Mouse (Mus musculus): ENCODE measurements at regions not wholly inside any gene's neighbourhood (a gene's known extent, or its start where the extent isn't known, plus 50 kb on each side); places are given as distances from the start of the nearest gene placed in this dataset.

GRCm38 (mm10) chr14:99366281-99366987 lies 67.9 kb downstream of the Klf5 start:
- no peak for ATAC-seq (ENCODE audit: poor library complexity, severe bottlenecking)

DNA sequence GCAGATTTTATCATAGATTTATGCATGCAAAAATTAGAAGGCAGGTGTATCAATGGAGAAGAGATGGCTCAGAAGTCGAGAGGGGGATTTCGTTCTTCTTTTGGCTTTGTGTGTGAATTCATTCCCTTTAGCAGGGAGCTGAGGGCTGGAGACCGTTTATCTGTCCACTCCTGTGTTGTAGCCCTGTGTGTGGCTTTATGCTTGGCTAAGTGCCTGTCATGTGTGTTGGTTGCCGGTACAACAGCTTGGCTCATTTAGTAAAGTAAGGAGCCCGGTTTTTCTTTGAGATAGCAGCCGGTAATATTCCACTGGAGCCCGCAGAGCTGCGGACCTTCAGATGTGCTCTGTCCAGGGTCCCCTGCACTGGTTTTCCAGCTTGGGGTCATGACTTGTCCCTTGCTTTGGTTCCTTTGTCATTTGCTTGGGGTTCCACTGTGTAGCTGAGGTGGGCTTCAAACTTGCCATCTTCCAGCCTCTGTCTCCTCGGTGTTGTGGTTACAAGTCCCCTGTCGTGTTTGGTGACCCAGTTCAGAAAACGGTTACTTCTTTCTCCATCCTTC lies 68.6 kb downstream of the Klf5 start:
- ATAC-seq (ENCODE audit: poor library complexity, severe bottlenecking), result no peak

- no peak for ATAC-seq (ENCODE audit: poor library complexity, severe bottlenecking)
Observed at GRCm38 (mm10) chr14:99369366-99369765, 70.9 kb downstream of the Klf5 start.

DNA sequence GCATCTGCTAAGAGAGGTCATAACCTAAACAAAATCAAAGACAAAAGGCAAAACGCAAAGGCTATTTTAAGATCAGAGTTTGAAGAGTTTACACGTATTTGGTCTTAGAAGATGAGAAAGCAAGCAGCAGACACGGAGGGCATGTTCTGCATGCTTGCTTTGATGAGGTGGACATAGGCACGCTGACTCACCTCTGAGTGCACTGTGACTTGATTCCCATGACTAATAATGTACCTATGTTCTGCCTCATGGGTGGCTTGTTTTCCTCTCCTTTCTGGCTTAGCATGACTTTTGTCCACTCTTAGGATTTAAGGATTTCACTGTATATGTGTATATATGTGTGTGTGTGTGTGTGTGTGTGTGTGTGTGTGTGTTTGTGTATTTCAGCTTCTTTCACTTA lies 75.2 kb downstream of the Klf5 start:
- no peak for ATAC-seq (ENCODE audit: poor library complexity, severe bottlenecking)

DNA sequence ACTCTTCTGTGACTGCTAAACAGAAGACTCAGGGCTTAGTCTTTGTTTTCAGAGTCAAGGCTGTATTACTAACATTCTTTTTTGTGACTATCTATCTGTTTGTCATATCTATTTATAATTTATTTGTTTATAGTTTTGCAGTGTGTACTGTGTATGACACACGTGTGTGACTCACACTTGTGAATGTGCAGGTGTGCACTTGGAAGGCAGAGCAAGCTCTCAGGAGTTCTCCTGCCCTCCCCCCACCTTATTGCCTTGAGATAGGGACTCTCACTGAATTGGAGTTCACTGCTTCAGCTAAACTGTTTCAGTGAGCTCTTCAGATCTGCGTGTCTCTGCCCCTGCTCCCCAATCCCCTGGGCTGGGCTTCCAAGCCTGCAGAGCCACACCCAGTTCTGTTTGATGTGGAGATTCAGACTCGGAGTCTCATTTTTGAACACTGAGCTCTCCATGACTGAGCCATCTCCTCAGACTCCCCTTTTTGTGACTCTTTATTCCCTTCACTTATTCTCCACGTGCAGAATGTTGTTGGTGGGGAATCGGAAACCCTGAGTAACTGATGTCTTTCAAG lies 76.6 kb downstream of the Klf5 start:
- no peak for ATAC-seq (ENCODE audit: poor library complexity, severe bottlenecking)

DNA sequence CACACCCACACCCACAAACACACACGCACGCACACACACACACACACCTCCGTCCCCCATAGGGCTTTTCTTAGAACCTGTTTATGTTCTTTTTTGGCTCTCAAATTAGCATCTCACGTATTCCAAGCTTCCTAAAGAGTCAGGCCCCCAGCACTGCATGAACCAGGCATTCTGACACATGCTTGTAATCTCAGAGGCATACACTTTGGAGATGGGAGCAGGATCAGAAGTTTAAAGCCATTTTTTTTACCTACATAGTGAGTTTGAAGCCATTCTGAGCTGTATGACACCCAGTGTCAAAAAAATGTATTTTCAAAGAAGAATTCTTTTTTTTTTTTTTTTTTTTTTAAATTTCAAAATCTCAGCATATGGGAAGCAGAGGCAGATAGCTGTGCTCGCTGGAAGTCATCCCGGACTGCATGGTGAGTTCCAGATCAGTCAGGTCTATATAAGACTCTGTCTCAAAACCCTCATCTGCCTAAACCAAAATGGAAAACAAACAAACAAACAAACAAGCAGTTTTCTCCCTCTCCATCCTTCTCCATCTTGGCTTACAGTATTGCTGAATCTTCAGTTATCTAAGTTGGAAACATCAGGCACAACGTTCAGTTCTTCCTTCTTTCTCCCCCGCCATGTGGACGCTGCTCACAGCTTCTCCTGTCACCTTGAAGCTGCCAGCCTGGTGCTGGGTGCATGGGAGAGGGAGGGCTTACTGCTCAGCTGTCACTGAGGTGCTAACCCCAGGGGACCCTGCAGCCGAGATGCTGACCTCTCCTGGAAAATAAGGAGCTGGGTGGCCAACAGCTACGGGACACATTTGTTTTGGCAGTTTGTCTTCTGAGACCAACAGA lies 78.4 kb downstream of the Klf5 start:
- no peak for ATAC-seq (ENCODE audit: poor library complexity, severe bottlenecking)

- ATAC-seq (ENCODE audit: poor library complexity, severe bottlenecking), result no peak
Observed at GRCm38 (mm10) chr14:99381262-99382017, 82.9 kb downstream of the Klf5 start.

DNA sequence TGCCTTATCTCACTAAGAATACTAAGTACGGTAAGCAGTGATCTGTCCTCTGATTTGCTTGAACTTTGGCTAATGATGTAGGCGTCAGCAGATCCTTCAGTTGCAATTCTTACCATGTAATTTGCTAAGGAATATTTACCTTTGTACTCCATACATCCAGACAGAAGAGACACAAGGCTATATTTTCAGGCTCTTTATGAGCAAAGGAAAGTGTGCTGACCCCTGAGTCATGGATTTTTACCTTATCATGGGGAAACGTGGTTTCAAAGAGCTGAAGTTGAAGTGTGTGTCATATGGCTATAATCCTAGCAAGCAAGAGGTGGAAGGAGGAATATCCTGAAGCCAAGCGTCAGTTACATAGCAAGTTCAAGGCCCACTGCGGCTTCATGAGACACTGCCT lies 83.6 kb downstream of the Klf5 start:
- no peak for ATAC-seq (ENCODE audit: poor library complexity, severe bottlenecking)

DNA sequence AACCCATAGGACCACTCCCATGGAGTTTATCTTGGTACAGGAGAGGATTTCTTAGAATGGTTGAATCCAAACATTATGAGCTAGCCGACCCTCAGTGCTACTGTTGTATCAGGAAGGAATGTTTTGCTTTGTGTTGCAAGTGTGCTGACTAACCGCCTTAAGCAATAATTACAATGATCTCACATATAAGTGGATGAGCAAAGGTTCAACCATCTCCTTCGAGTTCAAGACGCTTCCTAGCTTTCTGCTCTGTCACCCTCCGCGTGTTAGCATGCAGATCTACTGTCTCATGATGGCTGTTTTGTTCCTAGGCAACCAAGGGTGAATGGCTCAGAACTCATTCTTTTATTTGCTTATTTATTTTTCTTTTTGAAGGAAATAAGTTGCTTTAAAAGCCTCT lies 84.7 kb downstream of the Klf5 start:
- no peak for ATAC-seq (ENCODE audit: poor library complexity, severe bottlenecking)

DNA sequence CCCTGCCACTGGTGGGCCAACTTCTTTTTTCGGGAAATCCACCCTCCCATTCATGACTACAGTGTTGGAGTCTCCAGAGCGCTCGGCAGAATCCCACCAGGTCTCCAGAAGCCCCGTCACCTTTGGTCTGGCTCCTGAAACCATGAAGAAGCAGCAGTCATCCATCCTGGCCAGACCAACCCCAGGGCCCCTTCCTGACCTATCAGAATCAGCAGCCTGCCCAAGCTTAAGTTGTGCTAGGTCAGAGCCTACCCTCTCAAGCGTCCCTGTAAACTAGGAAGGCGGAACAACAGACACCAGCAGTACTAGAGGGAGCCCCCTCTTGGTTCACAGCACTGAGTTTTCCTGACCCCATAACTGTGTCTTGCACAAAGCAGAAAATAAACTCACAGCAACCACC lies 89.1 kb downstream of the Klf5 start:
- ATAC-seq (ENCODE audit: poor library complexity, severe bottlenecking), result no peak

DNA sequence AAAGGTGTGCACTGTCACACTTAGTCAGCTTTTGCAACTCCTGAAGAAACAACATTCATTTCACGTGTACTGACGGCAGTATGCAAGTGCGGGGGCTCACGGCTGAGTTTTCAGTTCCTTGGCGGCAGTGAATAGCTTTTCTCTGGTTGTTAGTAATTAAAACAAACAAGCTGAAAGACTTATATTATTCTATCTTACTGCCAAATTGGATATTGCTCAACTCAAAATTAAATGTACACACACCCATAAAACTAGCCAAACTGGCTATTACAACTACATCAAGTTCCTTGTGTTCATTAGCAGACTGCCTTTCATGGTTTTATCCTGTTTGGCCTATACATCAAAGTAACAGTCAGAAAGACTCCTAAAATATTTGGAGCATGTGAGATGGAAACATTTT lies 90.8 kb downstream of the Klf5 start:
- no peak for ATAC-seq (ENCODE audit: poor library complexity, severe bottlenecking)

DNA sequence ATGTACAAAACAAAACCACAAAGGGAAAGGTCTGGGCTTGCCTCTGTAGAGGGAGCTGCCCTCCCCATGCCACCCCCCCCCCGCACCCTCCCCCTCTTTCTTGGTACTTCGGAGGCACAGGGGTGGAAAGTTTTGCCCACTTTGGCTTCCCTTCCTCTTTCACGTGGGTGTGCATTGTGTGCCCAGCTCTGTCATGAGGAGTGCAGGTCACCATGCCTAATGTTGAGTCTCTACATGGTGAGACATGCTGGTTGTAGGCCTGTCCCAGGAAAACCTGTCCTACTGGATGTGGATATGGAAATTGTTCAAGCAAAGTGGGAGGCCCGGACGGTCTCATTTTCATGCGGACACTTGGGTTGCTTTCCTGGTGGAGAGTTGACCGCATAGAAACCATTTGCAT lies 93.2 kb downstream of the Klf5 start:
- no peak for ATAC-seq (ENCODE audit: poor library complexity, severe bottlenecking)

DNA sequence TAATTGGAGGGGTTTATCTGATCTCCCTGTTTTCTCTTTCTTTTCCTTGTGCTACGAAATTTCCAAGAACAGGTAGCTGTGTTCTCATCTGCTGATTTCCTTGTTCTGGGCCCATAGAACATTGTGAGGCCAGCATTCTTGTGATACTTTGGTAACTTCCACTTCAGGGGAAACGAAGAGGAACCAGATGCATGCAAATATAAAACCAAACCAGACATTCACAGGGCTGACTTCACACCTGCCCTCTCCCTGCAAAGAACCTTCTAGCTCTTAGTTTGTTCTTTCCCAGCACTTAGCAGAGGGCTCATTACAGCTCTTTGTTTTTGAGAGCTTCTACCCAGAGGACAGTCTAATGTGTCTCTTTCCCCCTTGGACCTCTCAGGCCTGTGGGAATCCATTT lies 94.3 kb downstream of the Klf5 start:
- ATAC-seq (ENCODE audit: poor library complexity, severe bottlenecking), result no peak

DNA sequence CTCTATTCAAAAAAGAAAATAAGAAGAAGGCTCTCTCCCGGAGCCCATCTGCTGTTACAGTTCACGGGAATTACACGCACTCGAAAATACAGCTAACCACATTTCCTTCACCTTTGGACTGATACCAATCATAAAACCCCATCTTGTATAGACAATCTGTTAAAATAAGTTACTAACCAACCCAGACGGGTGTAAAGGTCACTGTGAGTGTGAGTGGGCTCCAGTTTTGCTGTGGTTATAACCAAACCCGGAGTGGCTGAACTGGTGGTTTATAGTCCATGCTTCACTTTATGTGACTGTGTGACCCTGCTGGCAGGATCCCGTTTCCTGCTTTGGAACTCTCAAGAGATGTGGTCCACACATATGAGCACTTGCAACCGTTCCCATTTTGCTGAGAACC lies 95.1 kb downstream of the Klf5 start:
- ATAC-seq (ENCODE audit: poor library complexity, severe bottlenecking), result no peak

DNA sequence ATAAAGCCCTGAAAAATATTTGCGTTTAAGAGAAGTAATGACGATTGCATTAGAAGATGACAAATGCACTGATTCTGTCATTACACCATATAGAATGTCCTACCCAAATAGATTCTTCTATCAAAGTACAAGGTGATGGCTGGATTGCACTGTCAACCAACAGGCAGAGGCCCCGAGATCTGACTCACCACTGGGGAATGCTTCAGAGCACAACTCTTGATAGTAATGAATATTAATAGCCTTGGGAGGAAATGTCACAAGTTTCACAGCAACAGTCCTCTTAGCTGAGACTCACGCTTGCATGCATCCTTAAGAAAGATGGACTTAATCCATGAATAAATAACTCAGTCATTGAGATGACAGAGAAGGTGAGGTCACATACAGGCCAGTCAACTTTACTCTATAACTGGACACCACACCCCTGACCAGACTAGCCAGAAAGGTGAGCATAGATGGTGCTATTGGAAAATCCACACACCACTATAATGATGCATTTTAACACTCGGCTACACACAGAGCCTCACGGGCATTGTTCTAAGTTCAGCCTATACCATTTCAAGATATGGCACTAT lies 104.8 kb downstream of the Klf5 start:
- no peak for ATAC-seq (ENCODE audit: poor library complexity, severe bottlenecking)

- ATAC-seq (ENCODE audit: poor library complexity, severe bottlenecking), result no peak
Observed at GRCm38 (mm10) chr14:99405228-99405627, 106.7 kb downstream of the Klf5 start.

GRCm38 (mm10) chr14:99411835-99412234 lies 113.3 kb downstream of the Klf5 start:
- no peak for ATAC-seq (ENCODE audit: poor library complexity, severe bottlenecking)

DNA sequence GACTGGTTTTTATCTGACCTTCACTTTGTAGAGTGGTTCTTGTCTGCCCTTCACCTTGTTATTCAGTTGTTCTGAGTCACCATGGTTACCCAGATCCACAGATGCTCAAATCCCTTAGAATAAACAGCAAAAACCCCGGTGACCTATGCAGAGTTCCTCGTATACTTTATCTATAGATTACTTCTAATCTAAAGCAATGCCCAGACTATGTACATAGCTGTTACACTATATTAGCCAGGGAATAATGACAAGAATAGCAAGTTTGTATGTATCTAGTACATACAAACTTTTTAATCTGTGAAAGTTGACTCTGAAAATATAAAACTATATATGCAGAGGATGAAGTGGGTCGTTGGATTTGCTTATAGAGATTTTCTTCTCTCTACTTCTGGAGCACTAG lies 117.7 kb downstream of the Klf5 start:
- no peak for ATAC-seq (ENCODE audit: poor library complexity, severe bottlenecking)

GRCm38 (mm10) chr14:99418970-99419369 lies 120.5 kb downstream of the Klf5 start:
- ATAC-seq (ENCODE audit: poor library complexity, severe bottlenecking), result peak; percentile 75

GRCm38 (mm10) chr14:99423334-99423733 lies 124.8 kb downstream of the Klf5 start:
- no peak for ATAC-seq (ENCODE audit: poor library complexity, severe bottlenecking)

- no peak for ATAC-seq (ENCODE audit: poor library complexity, severe bottlenecking)
Observed at GRCm38 (mm10) chr14:99427049-99427448, 128.6 kb downstream of the Klf5 start.
